Mouse (Mus musculus) lung, embryonic 16.5 days (tissue): ENCODE results near the gene Dapp1. TPM values are rescaled to one million over a fixed set of nuclear protein-coding genes. Genes with fewer than 3 reads are reported as not detected.
A peak's percentile ranks its signal among the peaks of the same experiment; 100 is the strongest.

Source experiments
- ATAC-seq: fragments of 200-750 bp; cut with Nextera tagmentation; 2 replicates; pipeline ENCODE4 v1.8.0; 2017; ENCODE audit warnings: low read depth, mild to moderate bottlenecking, moderate library complexity
- H3K27ac ChIP-seq: fragments of 300-500 bp; sonication (generic); 2 replicates; pipeline ENCODE4 v1.5.1; 2014; ENCODE audit warnings: mild to moderate bottlenecking, control low read depth, low read length
- H3K27me3 ChIP-seq: fragments of 300-500 bp; sonication (generic); 2 replicates; pipeline ENCODE4 v1.6.1; 2014; ENCODE audit warnings: low read depth, low read length, mixed read lengths; ENCODE audit not compliant: control insufficient read depth, insufficient read depth
- H3K36me3 ChIP-seq: fragments of 300-500 bp; sonication (generic); 2 replicates; pipeline ENCODE4 v1.6.1; 2014; ENCODE audit warnings: low read length; ENCODE audit not compliant: control insufficient read depth, insufficient read depth
- H3K4me1 ChIP-seq: fragments of 300-500 bp; sonication (generic); replicated peaks from 2 replicates; pipeline ENCODE4 v1.6.1; 2014; ENCODE audit warnings: low read length, mixed read lengths; ENCODE audit not compliant: control insufficient read depth, insufficient read depth
- H3K4me2 ChIP-seq: fragments of 300-500 bp; sonication (generic); 2 replicates; pipeline ENCODE4 v1.6.1; 2014; ENCODE audit warnings: low read depth, low read length, control low read depth
- H3K4me3 ChIP-seq: fragments of 300-500 bp; sonication (generic); 2 replicates; pipeline ENCODE4 v1.5.1; 2014; ENCODE audit warnings: mild to moderate bottlenecking, low read length, control low read depth
- H3K9ac ChIP-seq: fragments of 300-500 bp; sonication (generic); 2 replicates; pipeline ENCODE4 v1.6.1; 2014; ENCODE audit warnings: low read length, control low read depth
- H3K9me3 ChIP-seq: fragments of 300-500 bp; sonication (generic); 2 replicates; pipeline ENCODE4 v1.6.1; 2016; ENCODE audit warnings: low read length; ENCODE audit not compliant: control insufficient read depth
- WGBS: fragments of 180-500 bp; shearing (Covaris S2); extraction: QIAGEN DNeasy Blood & Tissue Kit; methylation state at CpG from one replicate; pipeline ENCODE4 v1.1.7; 2014; 5-methylcytosine and 5-hydroxymethylcytosine counted together
- polyA plus RNA-seq: library from polyadenylated mRNA; unstranded; fragments of >200 nt; fragmentation: Nextera tagmentation; extraction: Ambion mirVana; gene quantifications from 2 replicates; pipeline ENCODE4 v1.2.1, GENCODE M21; 2015

Gene Dapp1
- polyA plus RNA-seq, 1 experiment from 2014 or later = 9.0 TPM

- Histone ChIP-seq H3K27ac (no peak overlapping the region), H3K36me3 (no peaks in the 10 kb centered on the region), H3K9ac (no peak overlapping the region), H3K4me1 (no peaks in the 10 kb centered on the region), H3K4me2 (no peak overlapping the region), H3K9me3 (no peaks in the 10 kb centered on the region), H3K4me3 (no peak overlapping the region), H3K27me3 (no peaks in the 10 kb centered on the region)
- ATAC-seq = no peak
- 26% methylated on average over 4 of the region's 4 CpGs for whole genome bisulfite sequencing
Observed at GRCm38 (mm10) chr3:138012351-138012750, 31.0 kb upstream of the Dapp1 start.

GRCm38 (mm10) chr3:138008152-138008551 lies 26.8 kb upstream of the Dapp1 start:
- WGBS = 41% methylated on average over 6 of the region's 6 CpGs
- no peak overlapping the region for H3K4me2 ChIP-seq
- peaks cover 2% of the 10 kb centered on the region; the same call in 1 of the 2 replicates for H3K9me3 ChIP-seq
- no peak for ATAC-seq
- no peaks in the 10 kb centered on the region for H3K27me3 ChIP-seq
- H3K4me3 ChIP-seq = no peak overlapping the region
- no peaks in the 10 kb centered on the region for H3K4me1 ChIP-seq
- no peaks in the 10 kb centered on the region for H3K36me3 ChIP-seq
- no peak overlapping the region for H3K27ac ChIP-seq
- H3K9ac ChIP-seq = no peak overlapping the region

- H3K9ac ChIP-seq = no peak overlapping the region
- H3K27ac ChIP-seq = no peak overlapping the region
- H3K4me2 ChIP-seq = no peak overlapping the region
- H3K4me3 ChIP-seq = no peak overlapping the region
- H3K9me3 ChIP-seq = peaks cover 2% of the 10 kb centered on the region; the same call in 1 of the 2 replicates
- WGBS = 46% methylated on average over 3 of the region's 3 CpGs
- no peak for ATAC-seq
- H3K36me3 ChIP-seq = no peaks in the 10 kb centered on the region
- H3K4me1 ChIP-seq = no peaks in the 10 kb centered on the region
- H3K27me3 ChIP-seq = no peaks in the 10 kb centered on the region
Observed at GRCm38 (mm10) chr3:138006896-138007295, 25.6 kb upstream of the Dapp1 start.

GRCm38 (mm10) chr3:138003264-138003663 lies 21.9 kb upstream of the Dapp1 start:
- Histone ChIP-seq H3K27me3 (no peaks in the 10 kb centered on the region), H3K9ac (no peak overlapping the region), H3K27ac (no peak overlapping the region), H3K4me2 (no peak overlapping the region), H3K4me1 (no peaks in the 10 kb centered on the region; the same call in 1 of the 2 replicates), H3K4me3 (no peak overlapping the region), H3K36me3 (no peaks in the 10 kb centered on the region), H3K9me3 (peaks cover 2% of the 10 kb centered on the region; the same call in 1 of the 2 replicates)
- 72% methylated on average over 7 of the region's 7 CpGs for WGBS
- ATAC-seq = no peak

- WGBS = 47% methylated on average over 6 of the region's 6 CpGs
- ATAC-seq = no peak
- no peak overlapping the region for H3K9ac ChIP-seq
- H3K27me3 ChIP-seq = no peaks in the 10 kb centered on the region
- peaks cover 2% of the 10 kb centered on the region; the same call in 1 of the 2 replicates for H3K9me3 ChIP-seq
- no peaks in the 10 kb centered on the region; the same call in 1 of the 2 replicates for H3K4me1 ChIP-seq
- H3K4me3 ChIP-seq = no peak overlapping the region
- H3K27ac ChIP-seq = no peak overlapping the region
- H3K4me2 ChIP-seq = no peak overlapping the region
- H3K36me3 ChIP-seq = no peaks in the 10 kb centered on the region
Observed at GRCm38 (mm10) chr3:138002545-138002944, 21.2 kb upstream of the Dapp1 start.

GRCm38 (mm10) chr3:138001865-138002264 lies 20.5 kb upstream of the Dapp1 start:
- Histone ChIP-seq H3K27ac (no peak overlapping the region), H3K4me3 (no peak overlapping the region), H3K36me3 (no peaks in the 10 kb centered on the region)

GRCm38 (mm10) chr3:138000724-138001069 lies 19.4 kb upstream of the Dapp1 start:
- no peak overlapping the region for H3K27ac ChIP-seq
- H3K4me1 ChIP-seq = no peaks in the 10 kb centered on the region; the same call in 1 of the 2 replicates
- H3K9ac ChIP-seq = no peak overlapping the region
- H3K4me3 ChIP-seq = no peak overlapping the region
- no peaks in the 10 kb centered on the region for H3K27me3 ChIP-seq
- no peak overlapping the region for H3K4me2 ChIP-seq
- WGBS = 30% methylated on average over 4 of the region's 4 CpGs
- H3K9me3 ChIP-seq = peaks cover 2% of the 10 kb centered on the region; the same call in 1 of the 2 replicates
- no peaks in the 10 kb centered on the region for H3K36me3 ChIP-seq
- no peak for ATAC-seq

More at GRCm38 (mm10) chr3:138001865-138002264, 20.5 kb upstream of the Dapp1 start:
- H3K9ac ChIP-seq = no peak overlapping the region
- H3K27me3 ChIP-seq = no peaks in the 10 kb centered on the region
- 59% methylated on average over 4 of the region's 4 CpGs for WGBS
- ATAC-seq = peak; percentile 61; the same call in 1 of the 2 replicates
- H3K9me3 ChIP-seq = peaks cover 2% of the 10 kb centered on the region; the same call in 1 of the 2 replicates
- no peak overlapping the region for H3K4me2 ChIP-seq
- H3K4me1 ChIP-seq = no peaks in the 10 kb centered on the region; the same call in 1 of the 2 replicates

- Histone ChIP-seq H3K36me3 (no peaks in the 10 kb centered on the region), H3K4me2 (no peak overlapping the region), H3K9ac (no peak overlapping the region), H3K27ac (no peak overlapping the region), H3K27me3 (no peaks in the 10 kb centered on the region), H3K4me1 (no peaks in the 10 kb centered on the region; the same call in 1 of the 2 replicates), H3K9me3 (peaks cover 1% of the 10 kb centered on the region; the same call in 1 of the 2 replicates), H3K4me3 (no peak overlapping the region)
- WGBS = 89% methylated on average over 8 of the region's 8 CpGs
- no peak for ATAC-seq
Observed at GRCm38 (mm10) chr3:138000062-138000723, 18.8 kb upstream of the Dapp1 start.

- Histone ChIP-seq H3K27ac (peak overlapping the region; percentile 49; the same call in 1 of the 2 replicates), H3K9me3 (no peaks in the 10 kb centered on the region), H3K27me3 (no peaks in the 10 kb centered on the region), H3K36me3 (no peaks in the 10 kb centered on the region), H3K9ac (no peak overlapping the region), H3K4me1 (no peaks in the 10 kb centered on the region; the same call in 1 of the 2 replicates), H3K4me3 (no peak overlapping the region), H3K4me2 (no peak overlapping the region)
- ATAC-seq = no peak
- 68% methylated on average over 9 of the region's 9 CpGs for WGBS
Observed at GRCm38 (mm10) chr3:137999224-137999790, 18.0 kb upstream of the Dapp1 start.
